Mouse (Mus musculus): ENCODE results near the gene Itsn1.

GRCm38 (mm10) chr16:91898850-91899848 is 170.1 kb downstream of the Itsn1 start:
- TF ChIP-seq CTCF (IDR thresholded peaks at IDR 0.05; ENCODE audit: low read depth) (no peak), EP300 (IDR thresholded peaks at IDR 0.05; ENCODE audit: low read depth) (no peak)

Measured in liver, embryonic 14.5 days (tissue).